Mouse (Mus musculus) liver, embryonic 16.5 days (tissue): ENCODE measurements at regions not wholly inside any gene's neighbourhood (a gene's known extent, or its start where the extent isn't known, plus 50 kb on each side); places are given as distances from the start of the nearest gene placed in this dataset.

Experiments
- ATAC-seq: fragments of 200-750 bp; cut with Nextera tagmentation; 2 replicates; pipeline ENCODE4 v1.8.0; 2017; ENCODE audit warnings: low read depth, mild to moderate bottlenecking, moderate number of reproducible peaks, moderate library complexity
- H3K27ac ChIP-seq: fragments of 300-500 bp; sonication (generic); 2 replicates; pipeline ENCODE4 v1.5.1; 2014; ENCODE audit warnings: mild to moderate bottlenecking, low read length
- H3K27me3 ChIP-seq: fragments of 300-500 bp; sonication (generic); 2 replicates; pipeline ENCODE4 v1.6.1; 2014; ENCODE audit warnings: low read depth, low read length, mixed read lengths; ENCODE audit not compliant: control insufficient read depth, insufficient read depth
- H3K36me3 ChIP-seq: fragments of 300-500 bp; sonication (generic); 2 replicates; pipeline ENCODE4 v1.6.1; 2014; ENCODE audit warnings: mild to moderate bottlenecking; ENCODE audit not compliant: control insufficient read depth, insufficient read depth
- H3K4me1 ChIP-seq: fragments of 300-500 bp; sonication (generic); 2 replicates; pipeline ENCODE4 v1.6.1; 2014; ENCODE audit warnings: low read depth, low read length, mixed read lengths; ENCODE audit not compliant: control insufficient read depth
- H3K4me2 ChIP-seq: fragments of 300-500 bp; sonication (generic); 2 replicates; pipeline ENCODE4 v1.6.1; 2014; ENCODE audit warnings: low read depth, low read length, mixed read lengths
- H3K4me3 ChIP-seq: fragments of 300-500 bp; sonication (generic); 2 replicates; pipeline ENCODE4 v1.5.1; 2014; ENCODE audit warnings: low read depth, mild to moderate bottlenecking, low read length
- H3K9ac ChIP-seq: fragments of 300-500 bp; sonication (generic); 2 replicates; pipeline ENCODE4 v1.6.1; 2014; ENCODE audit warnings: low read depth, low read length
- H3K9me3 ChIP-seq: fragments of 300-500 bp; sonication (generic); replicated peaks from 2 replicates; pipeline ENCODE4 v1.6.1; 2016; ENCODE audit warnings: low read length; ENCODE audit not compliant: control insufficient read depth
- WGBS: fragments of 180-500 bp; shearing (Covaris S2); extraction: QIAGEN DNeasy Blood & Tissue Kit; methylation state at CpG from one replicate; pipeline ENCODE4 v1.1.7; 2014; ENCODE audit not compliant: insufficient replicate concordance; 5-methylcytosine and 5-hydroxymethylcytosine counted together

DNA sequence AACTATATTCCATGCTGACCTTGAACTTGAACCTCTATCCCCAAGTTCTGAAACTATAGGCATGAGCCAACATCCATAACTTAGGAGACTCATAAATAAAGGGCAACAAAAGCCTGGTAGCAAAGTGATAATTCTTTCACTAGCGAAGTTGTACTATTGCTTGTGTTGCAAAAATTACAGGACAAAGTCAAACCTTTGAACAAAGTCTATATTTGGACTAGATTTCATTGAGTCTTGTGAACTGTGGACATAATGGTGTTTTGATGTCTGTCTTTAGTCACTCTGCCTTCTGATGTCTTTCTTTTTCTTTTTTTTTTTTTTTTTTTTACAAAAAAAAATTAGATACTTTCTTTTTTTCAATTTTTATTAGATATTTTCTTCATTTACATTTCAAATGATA lies 594.5 kb downstream of the Etv1 start:
- Histone ChIP-seq H3K4me2 (no peak overlapping the region), H3K27me3 (no peaks in the 10 kb centered on the region)

More for the DNA sequence above, 594.5 kb downstream of the Etv1 start:
- Histone ChIP-seq H3K36me3 (no peaks in the 10 kb centered on the region), H3K27ac (no peak overlapping the region), H3K4me3 (no peak overlapping the region), H3K9me3 (no peaks in the 10 kb centered on the region), H3K9ac (no peak overlapping the region), H3K4me1 (no peaks in the 10 kb centered on the region)
- WGBS, result 54% methylated on average over 1 of the region's 1 CpGs
- ATAC-seq, result no peak
